Mouse (Mus musculus) neural tube, embryonic 11.5 days (tissue): ENCODE results near the gene Tube1. TPM values are rescaled to one million over a fixed set of nuclear protein-coding genes. Genes with fewer than 3 reads are reported as not detected.

Experiments
- ATAC-seq: fragments of 200-750 bp; cut with Nextera tagmentation; 2 replicates; pipeline ENCODE4 v1.8.0; 2017; ENCODE audit warnings: moderate number of reproducible peaks, mild to moderate bottlenecking, moderate TSS enrichment, moderate library complexity; ENCODE audit not compliant: insufficient read depth, low FRiP score, low TSS enrichment
- DNase-seq: peaks from one replicate; pipeline ENCODE4 v3.0.0-alpha.2; 2015; ENCODE audit warnings: low spot score
- H3K27ac ChIP-seq: fragments of 300-500 bp; sonication (generic); 2 replicates; pipeline ENCODE4 v1.5.1; 2014; ENCODE audit warnings: low read depth, mild to moderate bottlenecking, low read length
- H3K27me3 ChIP-seq: fragments of 300-500 bp; sonication (generic); 2 replicates; pipeline ENCODE4 v1.6.1; 2014; ENCODE audit warnings: mild to moderate bottlenecking, low read length, mixed read lengths; ENCODE audit not compliant: control insufficient read depth, insufficient read depth
- H3K36me3 ChIP-seq: fragments of 300-500 bp; sonication (generic); 2 replicates; pipeline ENCODE4 v1.6.1; 2014; ENCODE audit warnings: mild to moderate bottlenecking, low read length, moderate library complexity, mixed read lengths; ENCODE audit not compliant: control insufficient read depth, insufficient read depth
- H3K4me1 ChIP-seq: fragments of 300-500 bp; sonication (generic); 2 replicates; pipeline ENCODE4 v1.6.1; 2014; ENCODE audit warnings: low read length, mixed read lengths; ENCODE audit not compliant: control insufficient read depth, insufficient read depth
- H3K4me2 ChIP-seq: fragments of 300-500 bp; sonication (generic); 2 replicates; pipeline ENCODE4 v1.6.1; 2014; ENCODE audit warnings: low read depth, mild to moderate bottlenecking, moderate library complexity
- H3K4me3 ChIP-seq: fragments of 300-500 bp; sonication (generic); 2 replicates; pipeline ENCODE4 v1.5.1; 2014; ENCODE audit warnings: low read depth, low read length
- H3K9ac ChIP-seq: fragments of 300-500 bp; sonication (generic); 2 replicates; pipeline ENCODE4 v1.6.1; 2014; ENCODE audit warnings: mild to moderate bottlenecking, low read length
- H3K9me3 ChIP-seq: fragments of 300-500 bp; sonication (generic); 2 replicates; pipeline ENCODE4 v1.6.1; 2016; ENCODE audit warnings: low read length; ENCODE audit not compliant: control insufficient read depth
- WGBS: fragments of 180-500 bp; shearing (Covaris S2); extraction: QIAGEN DNeasy Blood & Tissue Kit; methylation state at CpG from one replicate; pipeline ENCODE4 v1.1.7; 2014; 5-methylcytosine and 5-hydroxymethylcytosine counted together
- polyA plus RNA-seq: library from polyadenylated mRNA; unstranded; fragments of >200 nt; fragmentation: Nextera tagmentation; extraction: Ambion mirVana; gene quantifications from 2 replicates; pipeline ENCODE4 v1.2.1, GENCODE M21; 2014

Gene Tube1
- polyA plus RNA-seq, 1 experiment from 2014 or later, result 25.5 TPM

- H3K27me3 ChIP-seq, result no peaks in the 10 kb centered on the region
- no peak overlapping the region for H3K4me2 ChIP-seq
- DNase-seq (no peak), ATAC-seq (no peak)
- no peaks in the 10 kb centered on the region for H3K9me3 ChIP-seq
- H3K36me3 ChIP-seq, result no peaks in the 10 kb centered on the region
- H3K4me1 ChIP-seq, result no peaks in the 10 kb centered on the region
- H3K27ac ChIP-seq, result no peak overlapping the region
- WGBS, result 96% methylated on average over 1 of the region's 1 CpGs
- no peak overlapping the region for H3K4me3 ChIP-seq
- no peak overlapping the region for H3K9ac ChIP-seq
Measured at GRCm38 (mm10) chr10:39161406-39161805, 27.6 kb downstream of the Tube1 start.

GRCm38 (mm10) chr10:39162666-39163484, 29.1 kb downstream of the Tube1 start:
- no peak overlapping the region for H3K4me3 ChIP-seq
- no peaks in the 10 kb centered on the region for H3K9me3 ChIP-seq
- DNase-seq (no peak), ATAC-seq (no peak)
- H3K36me3 ChIP-seq, result no peaks in the 10 kb centered on the region
- H3K27ac ChIP-seq, result no peak overlapping the region
- H3K9ac ChIP-seq, result no peak overlapping the region
- no peaks in the 10 kb centered on the region for H3K27me3 ChIP-seq
- no peaks in the 10 kb centered on the region for H3K4me1 ChIP-seq
- 53% methylated on average over 18 of the region's 18 CpGs for WGBS
- no peak overlapping the region for H3K4me2 ChIP-seq

- H3K4me1 ChIP-seq, result no peaks in the 10 kb centered on the region
- no peak within 1 kb of the TSS for H3K9ac ChIP-seq
- H3K36me3 ChIP-seq, result no peaks in the 10 kb centered on the region
- ATAC-seq, result no peak
- no peaks in the 10 kb centered on the region for H3K9me3 ChIP-seq
- 91% methylated on average over 10 of the region's 10 CpGs for WGBS
- no peak within 1 kb of the TSS for H3K4me3 ChIP-seq
- no peak within 1 kb of the TSS for H3K27ac ChIP-seq
- no peak within 1 kb of the TSS for H3K4me2 ChIP-seq
- no peak for DNase-seq
- no peaks in the 10 kb centered on the region for H3K27me3 ChIP-seq
Measured at GRCm38 (mm10) chr10:39163694-39164093, 29.9 kb downstream of the Tube1 start, which contains the start of gene Ccn6. Ccn6 (minus strand) TSS chr10:39163794.

DNA sequence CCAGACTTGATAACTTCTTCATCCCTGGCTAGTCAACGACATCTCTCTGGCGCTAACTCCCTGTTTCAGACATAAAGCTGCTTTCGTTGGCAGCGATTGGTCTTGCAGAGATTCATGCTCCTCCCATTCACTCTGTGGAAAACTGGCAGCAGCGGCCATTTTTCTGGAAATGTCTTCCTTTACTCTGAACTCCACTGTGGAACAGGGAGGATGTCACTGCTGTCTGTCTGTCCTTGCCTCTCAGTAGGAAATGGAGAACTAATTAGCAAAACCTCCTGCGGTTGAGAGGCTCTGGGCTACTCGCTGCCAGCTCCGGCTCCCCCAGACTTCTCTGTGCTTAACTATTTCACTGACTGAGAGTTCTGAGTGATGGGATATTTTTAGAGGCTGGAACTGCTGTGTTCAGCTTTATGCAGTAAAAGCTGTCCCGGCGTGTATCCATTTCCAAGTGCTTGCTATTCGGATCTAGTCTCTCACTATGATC, 31.9 kb downstream of the Tube1 start:
- 40% methylated on average over 11 of the region's 11 CpGs for WGBS
- Histone ChIP-seq H3K4me1 (peaks cover 2% of the 10 kb centered on the region; the same call in 1 of the 2 replicates), H3K27me3 (no peaks in the 10 kb centered on the region), H3K36me3 (no peaks in the 10 kb centered on the region), H3K9me3 (no peaks in the 10 kb centered on the region), H3K4me3 (no peak overlapping the region), H3K9ac (0 out of 2 replicates have a peak overlapping the region, but pooled peaks have one; percentile 1), H3K27ac (no peak overlapping the region), H3K4me2 (no peak overlapping the region)
- DNase-seq, result peak; percentile 27
- no peak for ATAC-seq

- H3K27ac ChIP-seq, result no peak overlapping the region
- no peaks in the 10 kb centered on the region for H3K27me3 ChIP-seq
- peaks cover 3% of the 10 kb centered on the region; the same call in 1 of the 2 replicates for H3K4me1 ChIP-seq
- H3K36me3 ChIP-seq, result no peaks in the 10 kb centered on the region
- H3K9ac ChIP-seq, result no peak overlapping the region
- H3K4me3 ChIP-seq, result no peak overlapping the region
- no peak overlapping the region for H3K4me2 ChIP-seq
- no peak for ATAC-seq
- 84% methylated on average over 11 of the region's 11 CpGs for WGBS
- DNase-seq, result no peak
- no peaks in the 10 kb centered on the region for H3K9me3 ChIP-seq
Measured at GRCm38 (mm10) chr10:39167611-39168010, 33.8 kb downstream of the Tube1 start.

DNA sequence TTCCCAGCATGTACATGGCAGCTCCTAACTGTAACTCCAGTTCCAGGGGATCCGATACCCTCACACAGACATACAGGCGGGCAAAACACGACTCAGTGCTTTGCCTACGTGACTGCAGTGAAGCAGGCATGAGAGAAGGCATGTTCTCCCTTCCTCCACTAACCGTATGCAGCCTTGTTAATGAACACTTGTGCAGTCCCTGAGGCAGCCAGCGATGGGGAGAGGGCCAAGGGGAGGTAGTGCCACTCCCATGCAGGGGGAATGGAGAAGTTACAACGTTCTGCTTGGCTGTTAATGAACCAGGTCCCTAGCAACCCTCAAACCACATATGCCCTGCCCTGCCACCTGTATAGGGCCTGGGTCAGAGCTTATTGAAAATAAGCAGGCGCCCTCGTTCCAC, 35.9 kb downstream of the Tube1 start:
- WGBS, result 55% methylated on average over 9 of the region's 9 CpGs
- Histone ChIP-seq H3K9me3 (no peaks in the 10 kb centered on the region), H3K27me3 (no peaks in the 10 kb centered on the region), H3K4me2 (no peak overlapping the region), H3K4me3 (no peak overlapping the region), H3K36me3 (no peaks in the 10 kb centered on the region), H3K4me1 (peaks cover 3% of the 10 kb centered on the region; the same call in 1 of the 2 replicates), H3K27ac (no peak overlapping the region), H3K9ac (no peak overlapping the region)
- no peak for DNase-seq
- no peak for ATAC-seq

DNA sequence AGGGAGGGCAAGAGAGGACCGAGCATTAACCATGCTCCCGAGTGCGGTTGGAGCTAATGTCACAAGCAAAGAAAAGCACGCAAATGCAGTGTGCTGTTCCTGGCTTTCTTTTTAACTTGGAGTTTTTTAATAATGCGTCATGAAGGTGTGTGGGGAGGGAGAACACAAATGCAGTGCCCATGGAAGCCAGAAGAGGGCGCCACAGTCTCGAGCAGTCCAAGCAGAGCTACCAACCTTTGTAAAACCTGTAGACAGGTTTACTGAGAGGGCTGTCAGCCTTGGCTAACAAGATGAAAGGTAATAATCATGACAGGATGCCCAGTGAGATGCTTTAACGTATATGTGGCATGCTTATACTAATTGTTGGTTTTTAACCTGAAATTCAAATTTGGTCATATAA, 36.4 kb downstream of the Tube1 start:
- Histone ChIP-seq H3K27ac (no peak overlapping the region), H3K4me2 (no peak overlapping the region), H3K36me3 (no peaks in the 10 kb centered on the region), H3K4me3 (no peak overlapping the region), H3K9ac (no peak overlapping the region), H3K9me3 (no peaks in the 10 kb centered on the region), H3K4me1 (peaks cover 3% of the 10 kb centered on the region; the same call in 1 of the 2 replicates), H3K27me3 (no peaks in the 10 kb centered on the region)
- DNase-seq (peak; percentile 69), ATAC-seq (no peak)
- 8% methylated on average over 8 of the region's 8 CpGs for WGBS

GRCm38 (mm10) chr10:39170706-39171105, 36.9 kb downstream of the Tube1 start:
- H3K4me1 ChIP-seq, result peaks cover 3% of the 10 kb centered on the region; the same call in 1 of the 2 replicates
- H3K27me3 ChIP-seq, result no peaks in the 10 kb centered on the region
- peak overlapping the region; percentile 21 for H3K4me2 ChIP-seq
- H3K9ac ChIP-seq, result peak overlapping the region; percentile 8; the same call in 1 of the 2 replicates
- no peak overlapping the region for H3K27ac ChIP-seq
- peak; percentile 10; the same call in 1 of the 2 replicates for ATAC-seq
- H3K9me3 ChIP-seq, result no peaks in the 10 kb centered on the region
- no peak for DNase-seq
- WGBS, result 11% methylated on average over 6 of the region's 6 CpGs
- H3K36me3 ChIP-seq, result no peaks in the 10 kb centered on the region
- no peak overlapping the region for H3K4me3 ChIP-seq

GRCm38 (mm10) chr10:39171134-39171533, 37.4 kb downstream of the Tube1 start:
- H3K27me3 ChIP-seq, result no peaks in the 10 kb centered on the region
- no peaks in the 10 kb centered on the region for H3K9me3 ChIP-seq
- DNase-seq (peak; percentile 93), ATAC-seq (peak; percentile 92)
- under 1% methylated on average over 19 of the region's 19 CpGs for WGBS
- peak overlapping the region; percentile 41 for H3K9ac ChIP-seq
- H3K4me1 ChIP-seq, result peaks cover 3% of the 10 kb centered on the region; the same call in 1 of the 2 replicates
- no peaks in the 10 kb centered on the region for H3K36me3 ChIP-seq
- peak overlapping the region; percentile 74 for H3K4me2 ChIP-seq
- peak overlapping the region; percentile 78 for H3K27ac ChIP-seq
- peak overlapping the region; percentile 36 for H3K4me3 ChIP-seq
